Mouse (Mus musculus): ENCODE data around the gene Fbl. TPM values are rescaled to one million over a fixed set of nuclear protein-coding genes. Genes with fewer than 3 reads are reported as not detected.
"Not testable (repeated sequence)": the region's sequence is repeated elsewhere in the genome, so short reads cannot be mapped to it uniquely, and the experiment has no call there.

Fbl gene
- polyA plus RNA-seq, 1 experiment from 2014 or later = 72.4 TPM

- H3K27ac ChIP-seq (ENCODE audit: low read length); H3K9me3 ChIP-seq (replicated peaks; ENCODE audit: control insufficient read depth, low read length, poor library complexity, severe bottlenecking); H3K9ac ChIP-seq (ENCODE audit: low read depth, low read length); H3K4me1 ChIP-seq (ENCODE audit: control insufficient read depth, insufficient read depth, low read length); H3K27me3 ChIP-seq (ENCODE audit: control insufficient read depth, insufficient read depth, low read depth, low read length); H3K4me2 ChIP-seq (ENCODE audit: low read length); H3K4me3 ChIP-seq (ENCODE audit: low read depth, low read length); ATAC-seq; H3K36me3 ChIP-seq (ENCODE audit: control insufficient read depth, insufficient read depth, low read length): not testable (repeated sequence)
- WGBS = 92% methylated on average over 4 of the region's 4 CpGs
Measured at GRCm38 (mm10) chr7:28227421-28227820, 57.9 kb downstream of the Fbl start.

Other genes with a start within 250 kb of the Fbl start
- 16.3 and 17.2 TPM in 2 replicates for gene Zfp974, start 240.2 kb upstream of the Fbl start, polyA plus RNA-seq (2015; fragmentation: Nextera tagmentation; extraction: Ambion mirVana)
- 31.1 and 36.9 TPM in 2 replicates for gene Zfp780b, start 190.5 kb upstream of the Fbl start, polyA plus RNA-seq (2015; fragmentation: Nextera tagmentation; extraction: Ambion mirVana)
- 7.0 and 8.3 TPM in 2 replicates for gene Zfp850, start 155.6 kb upstream of the Fbl start, polyA plus RNA-seq (2015; fragmentation: Nextera tagmentation; extraction: Ambion mirVana)
- 277 and 280 TPM in 2 replicates for gene Psmc4, start 119.6 kb upstream of the Fbl start, polyA plus RNA-seq (2015; fragmentation: Nextera tagmentation; extraction: Ambion mirVana)
- gene Fcgbp, start 98.5 kb upstream of the Fbl start, polyA plus RNA-seq (2015; fragmentation: Nextera tagmentation; extraction: Ambion mirVana) = 0.26 and 0.31 TPM in 2 replicates
- gene 9530053A07Rik, start 40.2 kb upstream of the Fbl start, polyA plus RNA-seq (2015; fragmentation: Nextera tagmentation; extraction: Ambion mirVana) = 0.03 and 0.07 TPM in 2 replicates
- 10.2 and 12.1 TPM in 2 replicates for gene Dyrk1b, start 9.8 kb downstream of the Fbl start, polyA plus RNA-seq (2015; fragmentation: Nextera tagmentation; extraction: Ambion mirVana)
- 3.5 and 4.3 TPM in 2 replicates for gene Eid2, start 98.2 kb downstream of the Fbl start, polyA plus RNA-seq (2015; fragmentation: Nextera tagmentation; extraction: Ambion mirVana)
- 44.2 and 44.8 TPM in 2 replicates for gene Eid2b, start 108.0 kb downstream of the Fbl start, polyA plus RNA-seq (2015; fragmentation: Nextera tagmentation; extraction: Ambion mirVana)
- gene Selenov, start 121.5 kb downstream of the Fbl start, polyA plus RNA-seq (2015; fragmentation: Nextera tagmentation; extraction: Ambion mirVana) = 1.2 TPM in 2 replicates
- gene Dll3, start 132.5 kb downstream of the Fbl start, polyA plus RNA-seq (2015; fragmentation: Nextera tagmentation; extraction: Ambion mirVana) = 16.3 and 16.5 TPM in 2 replicates
- gene Timm50, start 142.4 kb downstream of the Fbl start, polyA plus RNA-seq (2015; fragmentation: Nextera tagmentation; extraction: Ambion mirVana) = 119 and 123 TPM in 2 replicates
- gene Supt5, start 169.0 kb downstream of the Fbl start, polyA plus RNA-seq (2015; fragmentation: Nextera tagmentation; extraction: Ambion mirVana) = 108 and 111 TPM in 2 replicates
- gene Rps16, start 180.9 kb downstream of the Fbl start, polyA plus RNA-seq (2015; fragmentation: Nextera tagmentation; extraction: Ambion mirVana) = 414 and 435 TPM in 2 replicates
- gene Plekhg2, start 202.9 kb downstream of the Fbl start, polyA plus RNA-seq (2015; fragmentation: Nextera tagmentation; extraction: Ambion mirVana) = 22.9 and 23.1 TPM in 2 replicates
- gene Zfp36, start 210.5 kb downstream of the Fbl start, polyA plus RNA-seq (2015; fragmentation: Nextera tagmentation; extraction: Ambion mirVana) = 2.9 and 3.3 TPM in 2 replicates
- 39.6 and 40.3 TPM in 2 replicates for gene Med29, start 223.0 kb downstream of the Fbl start, polyA plus RNA-seq (2015; fragmentation: Nextera tagmentation; extraction: Ambion mirVana)
- gene Paf1, start 223.2 kb downstream of the Fbl start, polyA plus RNA-seq (2015; fragmentation: Nextera tagmentation; extraction: Ambion mirVana) = 96.1 and 109 TPM in 2 replicates